Mouse (Mus musculus) erythroblast, embryonic 14.5 days (primary cell): ENCODE results near the gene Rasgef1b. TPM values are rescaled to one million over a fixed set of nuclear protein-coding genes. Genes with fewer than 3 reads are reported as not detected.

Experiments
- H3K27me3 ChIP-seq: 2 replicates; pipeline ENCODE4 v1.6.1; 2012; ENCODE audit warnings: inconsistent platforms; ENCODE audit not compliant: control insufficient read depth
- H3K36me3 ChIP-seq: 2 replicates; pipeline ENCODE4 v1.6.1; 2012; ENCODE audit warnings: mild to moderate bottlenecking, inconsistent platforms; ENCODE audit not compliant: control insufficient read depth
- H3K4me1 ChIP-seq: 2 replicates; pipeline ENCODE4 v1.6.1; 2012; ENCODE audit warnings: inconsistent platforms; ENCODE audit not compliant: control insufficient read depth
- H3K4me3 ChIP-seq: replicated peaks from 2 replicates; pipeline ENCODE3; 2012; ENCODE audit warnings: moderate library complexity, mild to moderate bottlenecking, inconsistent platforms
- H3K9me3 ChIP-seq: 2 replicates; pipeline ENCODE4 v1.6.1; 2012; ENCODE audit warnings: low read length, inconsistent platforms, mixed read lengths; ENCODE audit not compliant: control insufficient read depth
- GATA1 ChIP-seq: IDR thresholded peaks from 2 replicates; pipeline ENCODE4 v1.6.1; 2012; ENCODE audit warnings: low read length, inconsistent platforms, mixed read lengths
- TAL1 ChIP-seq: IDR thresholded peaks from 3 replicates; pipeline ENCODE4 v1.6.1; 2012; ENCODE audit warnings: low read length, inconsistent platforms, mixed read lengths
- polyA plus RNA-seq: library from polyadenylated mRNA; stranded (reverse); fragments of >175 nt; gene quantifications from 2 replicates; pipeline ENCODE4 v1.2.3, GENCODE M21; 2012

Rasgef1b gene
- polyA plus RNA-seq, 1 experiment, result 0.04 TPM

DNA sequence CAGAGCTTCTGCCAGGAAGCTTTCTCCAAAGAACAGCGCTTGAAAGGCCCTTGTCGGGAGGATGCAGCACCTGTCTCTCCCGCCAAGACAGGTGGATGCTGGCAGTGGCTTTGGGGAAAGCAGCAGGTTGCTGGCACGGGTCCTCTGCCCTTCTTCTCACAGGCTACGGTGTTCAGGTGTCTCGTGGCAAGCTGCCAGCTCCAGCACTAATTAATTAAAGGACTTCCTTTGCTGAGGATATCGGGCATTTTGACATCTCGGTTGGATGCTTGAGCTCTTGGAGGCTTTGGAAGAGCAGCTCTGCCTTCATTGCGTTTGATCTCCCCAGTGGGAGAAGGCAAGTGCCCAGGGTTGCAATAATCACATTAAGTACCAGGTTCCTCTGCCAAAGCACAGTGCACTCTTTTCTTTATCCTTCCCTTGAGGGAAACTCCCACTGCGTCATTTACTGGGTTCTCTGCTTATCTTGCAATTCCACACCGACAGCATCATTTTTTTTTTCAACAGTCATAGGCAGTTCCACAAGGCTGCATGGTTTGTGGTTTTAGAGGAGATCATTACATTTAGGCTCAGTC lies 187.5 kb downstream of the Rasgef1b start:
- no peaks in the 10 kb centered on the region for H3K36me3 ChIP-seq
- TF ChIP-seq TAL1, result no peak
- TF ChIP-seq GATA1, result no peak
- peaks cover 19% of the 10 kb centered on the region for H3K4me1 ChIP-seq
- no peaks in the 10 kb centered on the region for H3K9me3 ChIP-seq
- H3K27me3 ChIP-seq, result no peaks in the 10 kb centered on the region
- peak overlapping the region; percentile 57 for H3K4me3 ChIP-seq

- Histone ChIP-seq H3K36me3 (no peaks in the 10 kb centered on the region), H3K4me3 (no peak overlapping the region), H3K27me3 (no peaks in the 10 kb centered on the region), H3K4me1 (no peaks in the 10 kb centered on the region), H3K9me3 (no peaks in the 10 kb centered on the region)
- TF ChIP-seq TAL1 (no peak), GATA1 (no peak)
Measured at GRCm38 (mm10) chr5:99533416-99533815, 195.4 kb downstream of the Rasgef1b start.

DNA sequence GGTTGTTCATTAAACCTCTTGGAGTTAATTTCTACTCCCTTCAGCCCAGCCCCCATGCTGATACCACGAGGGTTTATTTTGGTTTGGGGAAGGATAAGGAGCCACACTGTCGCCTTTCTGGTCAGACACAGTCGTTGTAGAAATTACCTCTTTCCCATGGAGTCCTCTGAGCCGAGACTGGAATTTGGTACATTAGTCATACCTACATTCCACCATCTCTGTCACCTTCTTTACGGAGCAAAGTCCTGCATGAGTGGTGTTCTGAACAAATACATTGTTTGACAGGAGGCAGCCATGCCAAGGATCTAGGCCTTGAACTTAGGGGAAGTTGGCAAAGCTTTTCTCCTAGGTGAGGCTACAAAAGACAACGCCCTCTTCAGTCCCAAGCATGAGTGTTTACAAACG lies 202.1 kb downstream of the Rasgef1b start:
- no peak for TF ChIP-seq GATA1
- TF ChIP-seq TAL1, result no peak
- Histone ChIP-seq H3K27me3 (no peaks in the 10 kb centered on the region), H3K36me3 (no peaks in the 10 kb centered on the region), H3K4me1 (peaks cover 21% of the 10 kb centered on the region), H3K4me3 (no peak overlapping the region), H3K9me3 (no peaks in the 10 kb centered on the region)

- peaks cover 21% of the 10 kb centered on the region for H3K4me1 ChIP-seq
- H3K36me3 ChIP-seq, result no peaks in the 10 kb centered on the region
- H3K9me3 ChIP-seq, result no peaks in the 10 kb centered on the region
- H3K4me3 ChIP-seq, result no peak overlapping the region
- no peaks in the 10 kb centered on the region for H3K27me3 ChIP-seq
- TF ChIP-seq TAL1 (peak; percentile 25; the same call in 1 of the 3 replicates), GATA1 (no peak)
Measured at GRCm38 (mm10) chr5:99525649-99526048, 203.2 kb downstream of the Rasgef1b start.

- H3K4me1 ChIP-seq, result peaks cover 21% of the 10 kb centered on the region
Measured at GRCm38 (mm10) chr5:99522571-99523269, 206.1 kb downstream of the Rasgef1b start.

GRCm38 (mm10) chr5:99521411-99521810 lies 207.5 kb downstream of the Rasgef1b start:
- Histone ChIP-seq H3K27me3 (no peaks in the 10 kb centered on the region), H3K36me3 (no peaks in the 10 kb centered on the region), H3K9me3 (no peaks in the 10 kb centered on the region), H3K4me1 (peaks cover 15% of the 10 kb centered on the region), H3K4me3 (no peak overlapping the region)
- TF ChIP-seq TAL1 (no peak), GATA1 (no peak)

More at GRCm38 (mm10) chr5:99522571-99523269, 206.1 kb downstream of the Rasgef1b start:
- Histone ChIP-seq H3K36me3 (no peaks in the 10 kb centered on the region), H3K4me3 (no peak overlapping the region), H3K9me3 (no peaks in the 10 kb centered on the region), H3K27me3 (no peaks in the 10 kb centered on the region)
- TF ChIP-seq GATA1 (no peak), TAL1 (no peak)

DNA sequence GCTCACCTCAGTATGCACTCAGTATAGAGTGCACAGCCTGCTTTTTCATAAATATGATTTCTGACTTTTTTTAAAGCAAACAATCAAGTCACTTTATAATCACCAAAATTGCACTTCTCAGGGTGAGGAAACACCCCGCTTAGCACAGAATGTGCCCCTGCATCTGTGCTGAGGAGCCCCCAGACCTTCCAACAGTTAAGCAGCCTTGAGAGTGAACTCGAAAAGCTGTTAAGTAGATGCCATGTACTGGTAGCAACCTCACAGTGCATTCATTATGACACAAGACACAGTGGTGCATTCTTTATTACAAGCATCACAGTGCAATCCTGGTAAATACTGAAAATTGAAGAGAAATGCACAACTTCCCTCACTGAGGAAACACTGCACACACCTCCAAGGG lies 209.3 kb downstream of the Rasgef1b start:
- no peak overlapping the region for H3K4me3 ChIP-seq
- no peaks in the 10 kb centered on the region for H3K4me1 ChIP-seq
- no peaks in the 10 kb centered on the region for H3K27me3 ChIP-seq
- no peaks in the 10 kb centered on the region for H3K36me3 ChIP-seq
- TF ChIP-seq GATA1, result no peak
- TF ChIP-seq TAL1, result no peak
- H3K9me3 ChIP-seq, result no peaks in the 10 kb centered on the region

DNA sequence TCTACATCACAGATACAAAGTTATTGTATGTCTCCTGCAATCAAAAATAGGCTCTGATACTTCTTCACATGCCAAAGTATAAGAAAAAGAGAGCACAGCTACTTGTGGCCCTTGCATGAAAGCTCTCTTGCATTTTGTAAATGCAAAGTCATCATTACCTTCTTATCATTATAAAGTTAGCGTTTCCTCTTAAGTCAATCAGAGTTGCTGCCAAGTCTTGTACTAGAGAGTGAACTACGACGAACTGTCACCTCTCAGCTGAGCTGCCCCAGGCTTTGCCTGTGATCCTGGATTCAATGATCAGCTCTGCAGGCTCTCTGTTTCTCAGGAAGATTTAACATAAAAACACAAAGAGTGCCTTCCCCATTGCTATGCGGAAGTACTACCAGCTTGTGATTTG lies 209.8 kb downstream of the Rasgef1b start:
- H3K4me3 ChIP-seq, result no peak overlapping the region
- H3K36me3 ChIP-seq, result no peaks in the 10 kb centered on the region
- no peaks in the 10 kb centered on the region for H3K9me3 ChIP-seq
- H3K27me3 ChIP-seq, result no peaks in the 10 kb centered on the region
- no peaks in the 10 kb centered on the region for H3K4me1 ChIP-seq
- TF ChIP-seq TAL1, result no peak
- TF ChIP-seq GATA1, result no peak

DNA sequence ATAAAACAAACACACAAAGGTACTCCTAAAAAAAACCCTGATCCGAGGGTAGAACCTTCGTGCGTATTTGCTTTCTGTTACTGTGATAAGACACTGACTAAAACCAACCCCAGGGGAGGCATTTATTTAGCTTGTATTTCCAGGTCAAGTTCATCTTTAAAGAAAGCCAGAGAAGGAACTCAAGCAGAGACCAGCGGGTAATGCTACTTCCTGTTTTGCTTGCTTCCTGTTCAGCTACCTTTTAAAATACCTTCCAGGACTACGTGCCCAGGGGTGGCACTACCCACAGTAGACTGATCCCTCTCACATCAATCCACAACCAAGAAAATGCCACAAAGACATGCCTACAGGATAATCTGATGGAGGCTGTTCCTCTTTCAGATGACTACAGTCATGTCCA lies 212.7 kb downstream of the Rasgef1b start:
- TF ChIP-seq TAL1 (no peak), GATA1 (no peak)
- Histone ChIP-seq H3K4me3 (no peak overlapping the region), H3K9me3 (no peaks in the 10 kb centered on the region)

More for the DNA sequence above, 212.7 kb downstream of the Rasgef1b start:
- H3K36me3 ChIP-seq, result no peaks in the 10 kb centered on the region
- H3K4me1 ChIP-seq, result no peaks in the 10 kb centered on the region
- no peaks in the 10 kb centered on the region for H3K27me3 ChIP-seq
